Mouse (Mus musculus) liver, embryonic 14.5 days (tissue): ENCODE measurements around the gene Gm21887. TPM values are rescaled to one million over a fixed set of nuclear protein-coding genes. Genes with fewer than 3 reads are reported as not detected.
A peak's percentile ranks its signal among the peaks of the same experiment; 100 is the strongest.
"Not testable (repeated sequence)": the region's sequence is repeated elsewhere in the genome, so short reads cannot be mapped to it uniquely, and the experiment has no call there.

ENCODE experiments used
- ATAC-seq: fragments of 200-750 bp; cut with Nextera tagmentation; 2 replicates; pipeline ENCODE4 v1.8.0; 2017; ENCODE audit warnings: moderate number of reproducible peaks, mild to moderate bottlenecking, moderate library complexity; ENCODE audit not compliant: insufficient read depth
- DNase-seq, 3 experiments: peaks; one replicate each; pipeline ENCODE4 v3.0.0-alpha.2; 2012 to 2013; ENCODE audit warnings: low read depth in 3 of 3, low spot score in 3 of 3
- H3K27ac ChIP-seq: fragments of 300-500 bp; sonication (generic); 2 replicates; pipeline ENCODE4 v1.5.1; 2014; ENCODE audit warnings: moderate library complexity, mild to moderate bottlenecking, control low read depth, inconsistent platforms
- H3K27me3 ChIP-seq: fragments of 300-500 bp; sonication (generic); 2 replicates; pipeline ENCODE4 v1.6.1; 2014; ENCODE audit warnings: mild to moderate bottlenecking, low read length, moderate library complexity; ENCODE audit not compliant: control insufficient read depth, insufficient read depth
- H3K36me3 ChIP-seq: fragments of 300-500 bp; sonication (generic); replicated peaks from 2 replicates; pipeline ENCODE4 v1.6.1; 2014; ENCODE audit warnings: low read depth; ENCODE audit not compliant: control insufficient read depth, insufficient read depth
- H3K4me1 ChIP-seq, 2 experiments: fragments of 200-500 bp in 1 of 2; fragments of 300-500 bp in 1 of 2; sonication (generic) in 1 of 2; replicated peaks; 2 replicates each; pipeline ENCODE4 v1.6.1; 2012 to 2014; ENCODE audit warnings: antibody characterized with exemption in 1 of 2, inconsistent platforms in 1 of 2, low read length in 1 of 2; ENCODE audit not compliant: control insufficient read depth in 2 of 2, insufficient read depth in 2 of 2
- H3K4me2 ChIP-seq: fragments of 300-500 bp; sonication (generic); 2 replicates; pipeline ENCODE4 v1.6.1; 2014; ENCODE audit warnings: low read depth, mild to moderate bottlenecking, control low read depth, moderate library complexity
- H3K4me3 ChIP-seq, 2 experiments: fragments of 200-500 bp in 1 of 2; fragments of 300-500 bp in 1 of 2; sonication (generic) in 1 of 2; 2 replicates each; pipeline ENCODE4 v1.5.1; 2012 to 2014; ENCODE audit warnings: low read depth in 2 of 2, low read length in 2 of 2, mild to moderate bottlenecking in 2 of 2, control low read depth in 1 of 2, inconsistent platforms in 1 of 2, moderate library complexity in 1 of 2; ENCODE audit not compliant: insufficient read depth in 1 of 2
- H3K9ac ChIP-seq: fragments of 300-500 bp; sonication (generic); replicated peaks from 2 replicates; pipeline ENCODE4 v1.6.1; 2014; ENCODE audit warnings: mild to moderate bottlenecking, control low read depth, moderate library complexity
- H3K9me3 ChIP-seq: fragments of 300-500 bp; sonication (generic); 2 replicates; pipeline ENCODE4 v1.6.1; 2016; ENCODE audit warnings: low read length, mixed read lengths; ENCODE audit not compliant: control insufficient read depth
- WGBS: fragments of 180-500 bp; shearing (Covaris S2); extraction: QIAGEN DNeasy Blood & Tissue Kit; methylation state at CpG from one replicate; pipeline ENCODE4 v1.1.7; 2014; ENCODE audit not compliant: insufficient replicate concordance; 5-methylcytosine and 5-hydroxymethylcytosine counted together
- polyA plus RNA-seq, 2 experiments: library from polyadenylated mRNA; depleted of rRNA in 1 of 2; stranded (reverse) in 1 of 2; unstranded in 1 of 2; fragments of >200 nt; fragmentation: Nextera tagmentation in 1 of 2; extraction: Ambion mirVana in 1 of 2; gene quantifications; 2 replicates each; pipeline versions ENCODE4 v1.2.1 to v1.2.3; 2012 to 2014

Gm21887 gene
- polyA plus RNA-seq, 2 experiments, result 36.2 to 94.3 TPM

DNA sequence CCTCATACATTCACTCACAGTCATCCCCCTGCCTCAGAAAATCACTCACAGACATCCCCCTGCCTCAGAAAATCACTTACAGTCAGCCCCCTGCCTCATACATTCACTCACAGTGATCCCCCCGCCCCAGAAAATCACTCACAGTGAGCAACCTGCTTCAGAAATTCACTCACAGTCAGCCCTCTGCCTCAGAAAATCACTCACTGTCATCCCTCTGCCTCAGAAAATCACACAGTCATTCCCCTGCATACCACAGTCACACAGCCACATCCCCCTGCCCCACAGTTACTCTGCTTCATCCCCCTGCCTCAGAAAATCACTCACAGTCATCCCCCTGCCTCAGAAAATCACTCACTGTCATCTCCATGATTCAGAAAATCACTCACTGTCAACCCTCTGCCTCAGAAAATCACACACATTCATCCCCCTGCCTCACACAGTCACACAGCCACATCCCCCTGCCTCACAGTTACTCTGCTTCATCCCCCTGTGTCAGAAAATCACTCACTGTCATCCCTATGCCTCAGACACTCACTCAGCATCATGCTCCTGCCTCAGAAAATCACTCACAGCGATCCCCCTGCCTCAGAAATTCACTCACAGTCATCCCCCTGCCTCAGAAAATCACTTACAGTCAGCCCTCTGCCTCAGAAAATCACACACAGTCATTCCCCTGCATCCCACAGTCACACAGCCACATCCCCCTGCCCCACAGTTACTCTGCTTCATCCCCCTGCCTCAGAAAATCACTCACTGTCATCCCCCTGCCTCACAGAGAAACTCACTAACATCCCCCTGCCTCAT is 1.9 kb upstream of the Gm21887 start:
- DNase-seq, H3K4me2 ChIP-seq, H3K9ac ChIP-seq, H3K4me3 ChIP-seq, H3K27me3 ChIP-seq, H3K4me1 ChIP-seq, ATAC-seq, H3K27ac ChIP-seq: not testable (repeated sequence)
- peaks cover 10% of the 10 kb centered on the region for H3K36me3 ChIP-seq
- peaks cover 15% of the 10 kb centered on the region for H3K9me3 ChIP-seq
- WGBS, result 31% methylated on average over 2 of the region's 2 CpGs

DNA sequence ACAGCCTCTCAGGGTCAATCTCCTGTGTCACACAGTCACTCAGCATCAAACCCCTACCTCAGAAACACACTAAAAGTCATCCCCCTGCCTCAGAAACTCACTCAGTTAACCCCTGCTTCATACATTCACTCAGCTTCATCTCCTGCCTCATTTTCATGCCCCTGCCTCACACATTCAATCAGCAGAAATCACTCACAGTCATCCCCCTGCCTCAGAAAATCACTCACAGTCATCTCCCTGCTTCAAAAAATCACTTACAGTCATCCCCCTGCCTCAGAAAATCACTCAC is 1.3 kb upstream of the Gm21887 start:
- not testable (repeated sequence) for H3K27ac ChIP-seq, H3K4me3 ChIP-seq, ATAC-seq, DNase-seq, H3K4me2 ChIP-seq, H3K9ac ChIP-seq, H3K27me3 ChIP-seq, H3K4me1 ChIP-seq
- Histone ChIP-seq H3K36me3 (peaks cover 13% of the 10 kb centered on the region), H3K9me3 (peaks cover 15% of the 10 kb centered on the region)

DNA sequence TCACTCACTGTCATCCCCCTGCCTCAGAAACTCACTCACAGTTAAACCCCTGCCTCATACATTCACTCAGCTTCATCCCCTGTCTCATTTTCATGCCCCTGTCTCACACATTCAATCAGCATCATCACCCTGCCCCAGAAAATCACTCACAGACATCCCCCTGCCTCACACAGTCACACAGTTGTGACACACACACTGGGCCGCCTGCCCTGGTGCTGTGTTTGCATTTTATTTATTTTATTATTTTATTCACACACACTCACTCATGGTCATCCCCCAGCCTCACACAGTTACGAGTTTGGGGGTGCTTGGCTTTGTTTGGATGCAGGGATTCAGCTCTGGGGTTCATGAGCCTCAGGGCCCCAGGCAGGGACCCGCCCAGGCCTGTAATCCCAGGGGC is 875 bp upstream of the Gm21887 start:
- peaks cover 13% of the 10 kb centered on the region for H3K36me3 ChIP-seq
- H3K9me3 ChIP-seq, result peaks cover 15% of the 10 kb centered on the region
- not testable (repeated sequence) for DNase-seq, H3K4me2 ChIP-seq, H3K27ac ChIP-seq, H3K4me1 ChIP-seq, H3K27me3 ChIP-seq, H3K9ac ChIP-seq, ATAC-seq, H3K4me3 ChIP-seq
- WGBS, result 22% methylated on average over 3 of the region's 3 CpGs

DNA sequence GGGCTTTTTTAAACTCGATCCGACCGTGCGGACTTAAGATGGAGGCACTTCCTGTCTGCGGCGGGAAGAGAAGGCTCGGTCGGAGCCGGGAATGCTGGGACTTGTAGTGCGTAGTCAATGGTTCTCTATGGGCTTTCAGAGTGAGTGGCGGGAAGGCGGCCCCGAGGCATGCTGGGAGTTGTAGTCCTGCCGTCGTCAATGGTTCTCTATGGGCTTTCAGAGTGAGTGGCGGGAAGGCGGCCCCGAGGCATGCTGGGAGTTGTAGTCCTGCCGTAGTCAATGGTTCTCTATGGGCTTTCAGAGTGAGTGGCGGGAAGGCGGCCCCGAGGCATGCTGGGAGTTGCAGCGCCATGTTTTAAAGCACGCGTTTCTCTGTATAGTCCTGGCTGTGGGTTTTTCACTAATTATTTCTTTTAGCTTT is 352 bp downstream of the Gm21887 start:
- Histone ChIP-seq H3K4me3 (peak overlapping the region; percentile 65), H3K9ac (peak overlapping the region; percentile 71), H3K9me3 (peaks cover 15% of the 10 kb centered on the region), H3K36me3 (peaks cover 16% of the 10 kb centered on the region), H3K4me2 (peak overlapping the region; percentile 39)
- not testable (repeated sequence) for H3K27me3 ChIP-seq, H3K4me1 ChIP-seq, H3K27ac ChIP-seq
- WGBS, result 36% methylated on average over 25 of the region's 25 CpGs
- ATAC-seq (peak; percentile 93), DNase-seq (peak; percentile 98 to 99 (median 99))

DNA sequence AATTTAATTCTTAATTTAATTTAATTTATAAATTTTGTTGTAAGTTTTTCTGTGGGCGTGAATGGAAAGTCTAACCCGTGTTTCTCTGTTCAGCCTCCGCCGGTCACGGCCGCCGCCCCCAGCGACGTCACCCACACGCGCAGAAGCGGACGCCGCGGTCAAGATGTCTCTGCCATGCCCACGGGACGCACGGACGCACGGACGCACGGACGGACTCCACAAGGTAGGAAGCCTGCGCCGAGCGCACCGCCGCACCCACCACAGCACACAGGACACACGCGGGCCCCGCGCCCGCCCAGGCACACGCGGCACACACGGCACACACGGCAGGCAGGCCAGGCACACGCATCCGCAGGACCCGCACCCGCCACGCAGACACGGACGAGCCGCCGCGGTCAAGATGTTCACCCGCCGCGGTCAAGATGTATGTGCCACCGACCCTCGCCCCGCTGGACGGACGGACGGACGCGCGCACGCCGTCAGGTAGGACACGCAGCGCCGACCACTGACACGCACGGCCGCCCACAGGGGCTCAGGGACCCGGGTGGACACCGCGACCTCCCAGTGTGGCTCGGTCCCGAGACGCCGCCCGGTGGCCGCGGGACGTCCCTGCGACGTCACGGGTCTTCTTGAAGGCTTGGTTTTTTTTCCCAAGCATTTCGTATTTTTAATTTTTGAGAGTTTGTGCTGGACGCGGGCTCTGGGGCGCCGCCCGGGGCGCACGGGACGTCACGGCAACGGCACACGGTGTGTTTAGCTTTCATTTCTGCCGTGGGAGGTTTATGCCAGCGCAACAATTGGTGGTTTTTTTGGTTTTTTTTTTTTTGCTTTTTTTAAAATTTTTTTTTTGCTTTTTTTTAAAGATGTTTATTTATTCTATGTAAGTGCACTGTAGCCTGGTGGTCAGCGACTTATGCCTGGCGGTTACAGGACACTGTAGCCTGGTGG is 1.4 kb downstream of the Gm21887 start:
- 61% methylated on average over 97 of the region's 97 CpGs for WGBS
- H3K9me3 ChIP-seq, result peaks cover 15% of the 10 kb centered on the region
- H3K36me3 ChIP-seq, result peaks cover 16% of the 10 kb centered on the region
- not testable (repeated sequence) for H3K27ac ChIP-seq, ATAC-seq, H3K4me1 ChIP-seq, DNase-seq, H3K27me3 ChIP-seq
- peak overlapping the region; percentile 68 for H3K4me2 ChIP-seq
- peak overlapping the region; percentile 43; the same call in 1 of the 2 replicates for H3K9ac ChIP-seq
- peak overlapping the region; percentile 48 to 61 for H3K4me3 ChIP-seq

DNA sequence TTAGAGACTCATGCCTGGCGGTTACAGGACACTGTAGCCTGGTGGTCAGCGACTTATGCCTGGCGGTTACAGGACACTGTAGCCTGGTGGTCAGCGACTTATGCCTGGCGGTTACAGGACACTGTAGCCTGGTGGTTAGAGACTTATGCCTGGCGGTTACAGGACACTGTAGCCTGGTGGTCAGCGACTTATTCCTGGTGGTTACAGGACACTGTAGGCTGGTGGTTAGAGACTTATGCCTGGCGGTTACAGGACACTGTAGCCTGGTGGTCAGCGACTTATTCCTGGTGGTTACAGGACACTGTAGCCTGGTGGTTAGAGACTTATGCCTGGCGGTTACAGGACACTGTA is 2.0 kb downstream of the Gm21887 start:
- not testable (repeated sequence) for H3K4me2 ChIP-seq, ATAC-seq, H3K27me3 ChIP-seq, H3K9ac ChIP-seq, H3K27ac ChIP-seq, H3K4me1 ChIP-seq, DNase-seq, H3K4me3 ChIP-seq
- Histone ChIP-seq H3K9me3 (peaks cover 15% of the 10 kb centered on the region), H3K36me3 (peaks cover 16% of the 10 kb centered on the region)
- 83% methylated on average over 8 of the region's 10 CpGs for WGBS

DNA sequence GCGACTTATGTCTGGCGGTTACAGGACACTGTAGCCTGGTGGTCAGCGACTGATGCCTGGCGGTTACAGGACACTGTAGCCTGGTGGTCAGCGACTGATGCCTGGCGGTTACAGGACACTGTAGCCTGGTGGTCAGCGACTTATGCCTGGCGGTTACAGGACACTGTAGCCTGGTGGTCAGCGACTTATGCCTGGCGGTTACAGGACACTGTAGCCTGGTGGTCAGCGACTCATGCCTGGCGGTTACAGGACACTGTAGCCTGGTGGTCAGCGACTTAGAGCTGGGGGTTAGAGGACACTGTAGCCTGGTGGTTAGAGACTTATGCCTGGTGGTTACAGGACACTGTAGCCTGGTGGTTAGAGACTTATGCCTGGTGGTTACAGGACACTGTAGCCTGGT is 4.0 kb downstream of the Gm21887 start:
- Histone ChIP-seq H3K36me3 (peaks cover 31% of the 10 kb centered on the region), H3K9me3 (peaks cover 17% of the 10 kb centered on the region)
- not testable (repeated sequence) for H3K4me1 ChIP-seq, H3K27me3 ChIP-seq, H3K4me3 ChIP-seq, DNase-seq, H3K4me2 ChIP-seq, ATAC-seq, H3K27ac ChIP-seq, H3K9ac ChIP-seq
- WGBS, result 83% methylated on average over 13 of the region's 13 CpGs

DNA sequence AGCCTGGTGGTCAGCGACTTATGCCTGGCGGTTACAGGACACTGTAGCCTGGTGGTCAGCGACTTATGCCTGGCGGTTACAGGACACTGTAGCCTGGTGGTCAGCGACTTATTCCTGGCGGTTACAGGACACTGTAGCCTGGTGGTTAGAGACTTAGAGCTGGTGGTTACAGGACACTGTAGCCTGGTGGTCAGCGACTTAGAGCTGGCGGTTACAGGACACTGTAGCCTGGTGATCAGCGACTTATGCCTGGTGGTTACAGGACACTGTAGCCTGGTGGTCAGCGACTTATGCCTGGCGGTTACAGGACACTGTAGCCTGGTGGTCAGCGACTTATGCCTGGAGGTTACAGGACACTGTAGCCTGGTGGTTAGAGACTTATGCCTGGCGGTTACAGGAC is 4.6 kb downstream of the Gm21887 start:
- not testable (repeated sequence) for H3K9ac ChIP-seq, ATAC-seq, DNase-seq, H3K27ac ChIP-seq, H3K4me1 ChIP-seq, H3K27me3 ChIP-seq, H3K4me2 ChIP-seq, H3K4me3 ChIP-seq
- 91% methylated on average over 12 of the region's 13 CpGs for WGBS
- Histone ChIP-seq H3K36me3 (peaks cover 38% of the 10 kb centered on the region), H3K9me3 (peaks cover 22% of the 10 kb centered on the region)
